Mouse (Mus musculus) testis, postnatal 10 days (tissue): Measurements from ENCODE around the gene Apip.

Experiments
- DNase-seq: peaks from one replicate; pipeline ENCODE4 v3.0.0; 2021; ENCODE audit warnings: low spot score

Apip gene

GRCm38 (mm10) chr2:103102595-103102994, 29.1 kb downstream of the Apip start:
- no peak for DNase-seq

GRCm38 (mm10) chr2:103106172-103106571, 32.7 kb downstream of the Apip start:
- DNase-seq: no peak

DNA sequence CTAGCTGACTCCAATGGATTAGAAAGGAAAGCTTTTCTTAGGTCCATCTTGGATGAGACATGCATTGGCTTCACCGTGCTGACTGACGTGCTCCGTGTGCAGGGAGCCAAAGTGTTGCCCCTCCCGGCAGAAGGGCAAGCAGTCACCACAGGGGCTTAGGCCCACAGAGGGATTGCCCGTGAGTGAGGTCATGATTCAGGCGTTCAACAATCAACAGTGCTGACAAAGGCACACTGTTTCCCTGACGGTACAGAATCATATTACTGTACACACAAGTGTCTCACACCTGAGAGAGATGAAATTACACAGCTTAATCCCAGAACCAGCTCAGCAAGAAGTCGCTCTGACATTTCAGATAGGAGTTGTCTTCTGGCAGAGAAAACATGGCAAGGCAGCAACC, 38.2 kb downstream of the Apip start:
- no peak for DNase-seq

DNA sequence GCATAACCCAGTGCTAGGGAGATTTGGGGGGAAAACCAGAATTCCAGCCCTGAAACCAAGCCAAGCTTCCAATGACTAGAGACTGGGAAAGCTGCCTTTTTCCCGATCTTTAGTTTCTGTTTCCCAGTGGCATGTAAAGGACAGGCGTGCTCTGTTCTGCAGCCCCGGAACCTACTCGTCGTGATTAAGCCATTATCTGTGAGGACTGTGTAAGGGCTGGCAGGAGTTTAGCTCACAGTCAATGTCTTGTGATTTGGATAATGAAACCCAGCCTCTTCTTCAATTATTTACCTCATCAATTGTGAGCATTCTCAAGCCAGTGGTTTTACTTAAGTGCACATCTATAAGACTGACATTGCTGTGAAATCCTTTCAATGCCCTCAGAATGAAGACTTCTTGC, 43.7 kb downstream of the Apip start:
- no peak for DNase-seq

GRCm38 (mm10) chr2:103118324-103119196, 45.1 kb downstream of the Apip start:
- DNase-seq: no peak

DNA sequence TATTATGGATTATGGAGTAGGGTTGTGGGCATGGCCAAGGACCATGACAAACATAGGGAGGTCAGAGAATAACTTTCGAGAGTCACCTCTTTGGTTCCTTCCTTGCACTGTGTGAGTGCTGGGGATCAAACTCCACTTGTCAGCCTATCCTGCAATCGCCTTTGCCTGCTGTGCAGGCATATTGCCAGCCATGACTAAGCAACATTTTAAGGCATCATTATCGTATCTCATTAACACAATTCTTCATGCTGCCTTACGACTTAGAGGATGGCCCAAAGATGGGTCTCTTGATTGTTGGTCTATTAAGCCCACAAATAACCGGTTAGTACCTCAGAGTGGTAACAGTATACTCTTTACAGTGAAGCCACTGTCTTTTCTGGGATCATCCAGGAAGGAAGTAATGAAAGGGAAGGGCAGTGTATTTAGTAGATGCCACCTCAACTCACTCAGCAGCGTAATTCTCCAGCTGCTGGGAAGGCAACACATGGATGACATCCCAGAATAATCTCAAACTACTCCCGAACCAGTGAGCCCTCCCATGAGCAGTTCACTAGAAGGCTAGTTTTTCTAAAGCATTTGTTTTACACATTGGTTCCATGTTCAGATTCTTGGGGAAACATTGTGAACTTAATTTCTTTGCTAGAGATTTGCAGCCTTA, 45.9 kb downstream of the Apip start:
- no peak for DNase-seq

GRCm38 (mm10) chr2:103129676-103130075, 56.2 kb downstream of the Apip start:
- no peak for DNase-seq

- no peak for DNase-seq
These were observed 57.7 kb downstream of the Apip start for GRCm38 (mm10) chr2:103131145-103131544.

GRCm38 (mm10) chr2:103138529-103139265, 65.2 kb downstream of the Apip start:
- DNase-seq: no peak
